Mouse (Mus musculus) T-helper 17 cell (primary cell): ENCODE measurements around the gene Gfral.

Experiments used
- in situ Hi-C, 2 experiments: fragments of 300-600 bp; cut with MboI, MseI; formaldehyde crosslinking; loops; 1 replicate in 1 of 2; 2 replicates in 1 of 2; pipeline ENCODE4 v1.15.1; 2025; ENCODE audit warnings: high pct_unique_total_duplicates in 2 of 2

Gfral gene

GRCm38 (mm10) chr9:76124249-76124648 is 89.2 kb downstream of the Gfral start:
- in situ Hi-C loops = loop anchor here (5.0 to 10.0 kb wide), 4 partner anchors 352 to 649 kb away; no protein-coding TSS in a partner anchor

DNA sequence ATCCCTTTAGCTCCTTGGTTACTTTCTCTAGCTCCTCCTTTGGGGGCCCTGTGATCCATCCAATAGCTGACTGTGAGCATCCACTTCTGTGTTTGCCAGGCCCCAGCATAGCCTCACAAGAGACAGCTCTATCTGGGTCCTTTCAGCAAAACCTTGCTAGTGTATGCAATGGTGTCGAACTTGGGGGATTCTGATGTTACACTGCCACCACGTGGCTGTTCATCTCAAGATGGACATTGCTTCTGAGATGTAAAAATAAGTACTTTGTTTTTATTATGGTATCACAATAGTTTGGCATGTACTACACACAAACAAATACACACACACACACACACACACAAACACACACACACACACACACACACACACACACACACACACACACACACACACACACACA is 90.6 kb downstream of the Gfral start:
- in situ Hi-C loops = loop anchor here (5.0 to 10.0 kb wide), 4 partner anchors 351 to 648 kb away; no protein-coding TSS in a partner anchor
